Mouse (Mus musculus) kidney, adult 2 months (tissue): ENCODE data around the gene Peli2. TPM values are rescaled to one million over a fixed set of nuclear protein-coding genes. Genes with fewer than 3 reads are reported as not detected.

Source experiments
- DNase-seq: peaks from one replicate; pipeline ENCODE4 v3.0.0; 2021
- H3K27ac ChIP-seq: fragments of 200-500 bp; 2 replicates; pipeline ENCODE4 v1.5.1; 2012; ENCODE audit warnings: low read depth, low read length, control low read depth, inconsistent platforms; ENCODE audit not compliant: insufficient read depth
- H3K27me3 ChIP-seq: fragments of 200-500 bp; replicated peaks from 2 replicates; pipeline ENCODE4 v1.6.1; 2012; ENCODE audit warnings: mild to moderate bottlenecking, moderate library complexity, low read length, inconsistent platforms; ENCODE audit not compliant: control insufficient read depth, insufficient read depth
- H3K36me3 ChIP-seq: fragments of 200-500 bp; 2 replicates; pipeline ENCODE4 v1.6.1; 2012; ENCODE audit warnings: mild to moderate bottlenecking, moderate library complexity, low read length, inconsistent platforms; ENCODE audit not compliant: control insufficient read depth, insufficient read depth
- H3K4me1 ChIP-seq: fragments of 200-500 bp; 2 replicates; pipeline ENCODE4 v1.6.1; 2011; ENCODE audit warnings: low read length; ENCODE audit not compliant: control insufficient read depth, insufficient read depth
- H3K4me3 ChIP-seq: fragments of 200-500 bp; 2 replicates; pipeline ENCODE4 v1.5.1; 2011; ENCODE audit warnings: mild to moderate bottlenecking, low read depth, low read length, control low read depth; ENCODE audit not compliant: insufficient read depth
- CTCF ChIP-seq: fragments of 200-500 bp; conservative IDR thresholded peaks from 2 replicates; pipeline ENCODE4 v1.5.1; 2011; ENCODE audit warnings: low read depth, mild to moderate bottlenecking, control low read depth, low read length, moderate library complexity, mixed read lengths; ENCODE audit not compliant: insufficient read depth, insufficient read length
- POLR2A ChIP-seq: fragments of 200-500 bp; IDR thresholded peaks from one replicate; pipeline ENCODE4 v1.6.1; 2011; ENCODE audit warnings: low read depth, low read length, control low read depth
- WGBS: fragments of 180-500 bp; shearing (Covaris S2); methylation state at CpG from one replicate; pipeline ENCODE4 v1.1.7; 2018; 5-methylcytosine and 5-hydroxymethylcytosine counted together
- polyA plus RNA-seq: library from polyadenylated mRNA; depleted of rRNA; stranded (reverse); fragments of >200 nt; gene quantifications from 2 replicates; pipeline ENCODE4 v1.2.3, GENCODE M21; 2012

The Peli2 gene
- polyA plus RNA-seq, 1 experiment, result 31.7 TPM

DNA sequence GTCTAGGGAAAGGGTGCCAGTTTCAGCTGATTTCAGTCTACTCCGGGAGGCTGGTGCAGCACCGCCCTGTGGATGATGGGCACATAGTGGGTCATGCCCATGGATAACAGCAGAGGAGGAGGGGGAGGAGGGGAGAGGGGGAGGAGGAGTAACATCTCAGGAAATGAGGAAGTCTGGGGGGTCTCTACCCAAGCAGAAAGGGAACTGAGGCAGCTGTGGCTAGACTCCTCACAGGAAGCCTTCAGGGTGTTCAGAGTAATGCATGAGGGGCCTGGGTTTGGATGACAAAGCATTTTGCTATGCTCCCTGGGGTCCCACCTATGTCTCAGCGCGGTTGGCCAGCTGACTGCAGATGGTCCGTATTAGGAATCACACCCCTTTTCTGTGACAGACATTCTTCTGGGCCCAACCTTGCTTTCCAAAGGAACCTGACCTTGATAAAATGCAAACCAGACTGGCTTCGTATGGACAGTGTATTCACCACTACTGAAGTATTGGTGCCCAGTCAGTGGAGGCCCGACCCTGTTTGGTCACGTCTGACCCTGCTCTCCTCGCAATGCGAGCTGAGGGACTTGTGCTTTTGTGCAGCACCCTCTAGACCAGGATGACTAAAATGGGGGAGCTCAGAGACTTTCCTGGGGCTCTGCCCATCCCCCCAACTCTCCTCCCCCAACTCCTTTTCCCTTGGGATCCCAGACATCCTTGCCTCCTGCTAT, 182.0 kb downstream of the Peli2 start:
- 83% methylated on average over 10 of the region's 10 CpGs for WGBS
- no peak for TF ChIP-seq POLR2A
- Histone ChIP-seq H3K27me3 (no peaks in the 10 kb centered on the region), H3K36me3 (no peaks in the 10 kb centered on the region), H3K4me1 (0 out of 2 replicates have a peak, but pooled peaks cover 2% of the 10 kb centered on the region), H3K27ac (no peak overlapping the region), H3K4me3 (no peak overlapping the region)
- DNase-seq, result no peak

DNA sequence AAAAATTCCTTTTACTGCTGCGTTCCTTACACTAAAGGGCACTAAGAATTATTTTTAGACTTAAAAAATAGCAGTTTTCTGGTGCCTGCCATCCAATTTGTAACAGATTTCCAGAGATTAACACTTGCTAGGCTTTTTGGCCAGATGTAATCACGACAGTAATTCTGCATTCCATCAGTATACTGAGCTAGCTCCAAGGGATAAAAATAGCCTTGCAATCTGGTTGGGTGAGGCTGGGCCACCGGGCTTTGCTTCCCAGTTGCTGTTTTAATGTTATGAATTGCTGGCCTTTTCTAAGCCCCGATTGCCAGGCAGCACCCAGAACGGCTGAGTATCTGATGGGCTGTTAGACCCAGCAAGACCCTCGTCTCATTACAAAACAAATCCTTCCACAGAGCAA, 182.6 kb downstream of the Peli2 start:
- Histone ChIP-seq H3K4me3 (no peak overlapping the region), H3K27me3 (no peaks in the 10 kb centered on the region), H3K27ac (no peak overlapping the region), H3K4me1 (0 out of 2 replicates have a peak, but pooled peaks cover 2% of the 10 kb centered on the region), H3K36me3 (no peaks in the 10 kb centered on the region)
- TF ChIP-seq POLR2A (no peak), CTCF (no peak)
- WGBS, result 51% methylated on average over 6 of the region's 6 CpGs
- peak; percentile 29 for DNase-seq

DNA sequence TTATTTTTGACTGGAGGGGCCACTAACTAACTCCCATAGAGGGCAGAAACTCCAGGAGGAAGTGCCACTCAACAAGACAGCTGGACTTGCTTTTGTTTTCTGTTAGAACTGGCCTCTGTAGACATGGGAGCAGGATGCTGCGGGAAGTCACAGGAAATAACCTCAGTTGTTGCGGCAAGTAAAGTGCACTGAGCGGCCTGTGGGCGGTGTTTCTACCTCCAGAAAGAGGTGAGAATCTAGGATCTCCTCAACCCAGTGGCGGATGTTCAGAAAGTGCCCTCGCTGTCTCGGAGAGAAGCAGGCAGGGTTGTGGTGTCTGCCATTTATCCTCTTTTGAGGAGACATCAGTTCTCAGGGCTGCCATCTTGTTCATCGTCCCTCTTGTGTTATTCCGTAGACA, 183.2 kb downstream of the Peli2 start:
- no peaks in the 10 kb centered on the region for H3K36me3 ChIP-seq
- H3K27ac ChIP-seq, result no peak overlapping the region
- no peak overlapping the region for H3K4me3 ChIP-seq
- 79% methylated on average over 9 of the region's 9 CpGs for WGBS
- H3K4me1 ChIP-seq, result 0 out of 2 replicates have a peak, but pooled peaks cover 2% of the 10 kb centered on the region
- TF ChIP-seq CTCF, result no peak
- H3K27me3 ChIP-seq, result no peaks in the 10 kb centered on the region
- peak; percentile 8 for DNase-seq

DNA sequence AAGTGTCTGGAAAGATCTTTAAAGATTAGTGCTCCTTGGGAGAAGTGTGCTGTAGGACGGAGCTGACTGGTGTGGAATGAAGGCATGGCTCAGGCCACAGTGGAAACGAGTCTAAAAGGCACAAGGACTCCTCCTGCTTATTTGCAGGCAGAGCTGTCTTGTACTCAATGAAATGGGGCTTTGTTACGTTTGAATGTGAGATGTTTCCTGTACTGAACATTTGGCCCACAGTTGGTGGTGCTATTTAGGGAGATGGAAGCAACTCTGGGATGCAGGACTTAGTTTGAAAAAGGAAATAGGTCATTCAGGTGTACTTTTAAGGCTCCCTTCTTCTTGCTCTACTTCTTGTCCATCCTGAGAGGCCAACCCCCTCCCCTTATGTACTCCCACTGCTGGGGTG, 192.6 kb downstream of the Peli2 start:
- TF ChIP-seq CTCF, result no peak
- no peak for TF ChIP-seq POLR2A
- DNase-seq, result no peak
- Histone ChIP-seq H3K4me3 (no peak overlapping the region), H3K4me1 (no peaks in the 10 kb centered on the region), H3K36me3 (no peaks in the 10 kb centered on the region), H3K27ac (no peak overlapping the region), H3K27me3 (no peaks in the 10 kb centered on the region)
- 59% methylated on average over 3 of the region's 3 CpGs for WGBS

DNA sequence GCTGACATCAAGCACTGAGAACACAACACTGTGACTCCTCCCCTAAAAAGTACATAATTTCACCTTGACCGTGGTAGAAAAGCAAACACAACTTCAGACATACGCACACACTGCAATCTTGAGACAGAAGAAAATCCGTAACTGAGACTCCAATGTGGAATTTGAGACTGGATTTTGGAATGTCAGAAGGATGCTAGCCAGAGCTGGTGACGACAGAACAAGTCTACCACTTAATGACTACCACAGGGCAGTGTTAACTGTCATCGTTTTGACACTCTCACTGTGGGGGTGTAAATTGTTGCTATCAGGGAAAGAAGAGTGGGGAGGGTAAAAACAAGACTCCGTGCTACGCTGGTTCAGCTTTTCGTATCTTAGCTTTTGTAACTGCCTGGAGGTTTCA, 195.8 kb downstream of the Peli2 start:
- Histone ChIP-seq H3K36me3 (no peaks in the 10 kb centered on the region), H3K4me1 (no peaks in the 10 kb centered on the region), H3K27ac (no peak overlapping the region), H3K4me3 (no peak overlapping the region), H3K27me3 (no peaks in the 10 kb centered on the region)
- WGBS, result 42% methylated on average over 8 of the region's 8 CpGs
- no peak for DNase-seq
- no peak for TF ChIP-seq CTCF
- TF ChIP-seq POLR2A, result no peak

DNA sequence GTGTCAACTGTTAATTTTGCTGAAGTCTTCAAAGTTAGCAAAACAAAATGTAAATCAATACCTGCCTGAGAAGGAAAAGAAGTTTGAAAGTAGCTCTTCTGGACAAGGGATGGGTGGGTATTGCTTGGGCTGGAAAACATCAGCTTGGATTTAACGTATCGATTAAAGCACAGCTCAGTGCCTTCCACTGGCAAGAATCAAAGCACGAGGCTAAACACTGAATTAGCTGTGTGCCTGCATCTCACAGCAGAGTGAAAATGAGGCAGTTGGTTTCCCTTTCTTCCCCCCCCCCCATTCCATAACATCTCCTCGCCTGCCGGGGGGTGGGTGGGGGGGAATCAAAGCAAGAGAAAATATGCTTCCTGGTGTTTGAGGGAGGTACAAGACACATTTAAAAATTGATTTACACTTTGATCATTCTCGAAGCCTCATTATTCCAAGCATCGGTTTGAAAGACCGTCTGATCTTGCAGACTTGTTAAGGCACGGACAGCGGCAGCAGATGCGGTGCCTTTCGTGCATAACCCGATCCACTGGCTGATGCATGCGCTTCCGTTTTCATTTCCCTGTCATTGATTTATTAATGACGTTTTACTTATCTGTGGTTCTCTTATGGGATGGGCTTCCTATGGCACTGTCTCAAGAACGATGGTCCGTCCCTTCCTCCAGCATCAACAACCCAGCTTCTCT, 203.3 kb downstream of the Peli2 start:
- Histone ChIP-seq H3K36me3 (no peaks in the 10 kb centered on the region), H3K27ac (no peak overlapping the region), H3K4me3 (no peak overlapping the region), H3K4me1 (no peaks in the 10 kb centered on the region), H3K27me3 (no peaks in the 10 kb centered on the region)
- 58% methylated on average over 18 of the region's 18 CpGs for WGBS
- no peak for DNase-seq
- TF ChIP-seq CTCF, result no peak
- TF ChIP-seq POLR2A, result no peak

DNA sequence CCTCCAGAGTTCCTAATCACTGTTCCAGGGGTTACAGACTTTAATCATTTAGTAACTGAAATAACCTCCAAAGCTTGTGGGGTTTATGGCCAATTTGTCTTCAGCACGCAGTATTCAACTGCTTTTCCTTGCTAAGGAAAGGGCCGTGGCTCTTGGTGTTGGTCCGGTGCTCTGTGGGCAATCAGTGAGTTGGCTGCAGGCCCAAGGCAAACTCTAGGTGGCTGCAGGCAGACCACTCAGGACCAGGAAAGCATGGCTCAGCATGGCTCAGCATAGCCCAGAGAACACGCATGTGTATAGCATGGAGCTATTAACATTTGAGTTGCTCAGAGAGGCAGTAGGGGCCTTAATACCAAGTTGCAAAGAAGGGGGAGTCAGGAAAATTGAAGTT, 203.8 kb downstream of the Peli2 start:
- 69% methylated on average over 4 of the region's 4 CpGs for WGBS
- TF ChIP-seq CTCF (no peak), POLR2A (no peak)
- no peak overlapping the region for H3K27ac ChIP-seq

DNA sequence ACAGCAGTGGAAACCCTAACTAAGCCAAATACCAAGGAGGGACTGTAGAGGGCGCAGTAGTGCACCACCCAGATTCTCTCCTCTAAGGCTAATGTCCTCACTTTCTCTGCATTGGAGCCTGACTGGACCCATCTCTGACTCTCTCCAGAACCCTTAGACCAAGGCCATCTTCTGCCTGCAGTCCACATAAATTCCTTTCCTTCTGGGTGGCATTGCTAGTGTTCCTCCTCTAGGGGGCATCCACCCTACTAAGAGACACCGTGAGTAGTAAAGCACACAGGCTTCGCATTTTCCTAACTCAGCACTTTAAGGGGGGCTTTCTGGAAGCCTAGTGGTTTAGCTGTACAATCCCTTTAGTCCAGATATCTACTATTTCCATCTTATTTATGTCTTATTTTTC, 207.1 kb downstream of the Peli2 start:
- 82% methylated on average over 3 of the region's 3 CpGs for WGBS
- DNase-seq, result no peak
- no peak for TF ChIP-seq POLR2A
- TF ChIP-seq CTCF, result peak; percentile 28; the same call in 1 of the 2 replicates

More for the DNA sequence above, 203.8 kb downstream of the Peli2 start:
- DNase-seq, result no peak
- H3K4me1 ChIP-seq, result no peaks in the 10 kb centered on the region
- no peak overlapping the region for H3K4me3 ChIP-seq
- H3K36me3 ChIP-seq, result no peaks in the 10 kb centered on the region
- H3K27me3 ChIP-seq, result no peaks in the 10 kb centered on the region

More for the DNA sequence above, 207.1 kb downstream of the Peli2 start:
- Histone ChIP-seq H3K27ac (no peak overlapping the region), H3K4me3 (no peak overlapping the region), H3K36me3 (no peaks in the 10 kb centered on the region), H3K4me1 (peaks cover 2% of the 10 kb centered on the region; the same call in 1 of the 2 replicates), H3K27me3 (no peaks in the 10 kb centered on the region)
